Mouse (Mus musculus) ES-E14 (cell line): ENCODE results near the gene Slc22a20. TPM values are rescaled to one million over a fixed set of nuclear protein-coding genes. Genes with fewer than 3 reads are reported as not detected.

Experiments
- DNase-seq: peaks from one replicate; pipeline ENCODE4 v3.0.0-alpha.2; 2013; ENCODE audit warnings: low read depth, low spot score
- H3K27ac ChIP-seq: 2 replicates; pipeline ENCODE4 v1.5.1; 2012; ENCODE audit warnings: low read depth, mild to moderate bottlenecking, low read length, moderate library complexity, mixed read lengths; ENCODE audit not compliant: poor library complexity, insufficient read depth, severe bottlenecking
- H3K36me3 ChIP-seq: 2 replicates; pipeline ENCODE4 v1.6.1; 2012; ENCODE audit warnings: mild to moderate bottlenecking, low read length, moderate library complexity, mixed read lengths; ENCODE audit not compliant: control insufficient read depth, poor library complexity, insufficient read depth, severe bottlenecking
- H3K4me1 ChIP-seq, 2 experiments: fragments of 150-350 bp in 1 of 2; sonication (generic) in 1 of 2; 2 replicates each; pipeline ENCODE4 v1.6.1; 2012; ENCODE audit warnings: low read length in 2 of 2, mild to moderate bottlenecking in 1 of 2, mixed read lengths in 1 of 2; ENCODE audit not compliant: control insufficient read depth in 2 of 2, insufficient read depth in 2 of 2, poor library complexity in 1 of 2
- H3K4me3 ChIP-seq, 2 experiments: fragments of 150-350 bp in 1 of 2; sonication (generic) in 1 of 2; 2 replicates each; pipeline ENCODE4 v1.5.1; 2012; ENCODE audit warnings: low read length in 2 of 2, low read depth in 1 of 2, mild to moderate bottlenecking in 1 of 2, mixed read lengths in 1 of 2; ENCODE audit not compliant: insufficient read depth in 1 of 2, poor library complexity in 1 of 2, severe bottlenecking in 1 of 2
- H3K9ac ChIP-seq: 2 replicates; pipeline ENCODE4 v1.6.1; 2012; ENCODE audit warnings: low read depth, mild to moderate bottlenecking, low read length, mixed read lengths; ENCODE audit not compliant: poor library complexity, insufficient read depth, severe bottlenecking
- H3K9me3 ChIP-seq: fragments of 150-350 bp; sonication (generic); 2 replicates; pipeline ENCODE4 v1.6.1; 2012; ENCODE audit warnings: low read depth, mild to moderate bottlenecking, low read length; ENCODE audit not compliant: control insufficient read depth, insufficient read depth
- CHD2 ChIP-seq: IDR thresholded peaks from 2 replicates; pipeline ENCODE4 v1.6.1; 2014; ENCODE audit warnings: mild to moderate bottlenecking, low read depth, low read length, inconsistent platforms
- HCFC1 ChIP-seq: IDR thresholded peaks from 2 replicates; pipeline ENCODE4 v1.6.1; 2012; ENCODE audit warnings: low read length, inconsistent platforms, borderline replicate concordance; ENCODE audit not compliant: insufficient read depth
- MAFK ChIP-seq: IDR thresholded peaks from 2 replicates; pipeline ENCODE4 v1.6.1; 2014; ENCODE audit warnings: mild to moderate bottlenecking, low read depth, low read length, inconsistent platforms; ENCODE audit not compliant: insufficient read depth
- ZC3H11A ChIP-seq: IDR thresholded peaks from 2 replicates; pipeline ENCODE4 v1.6.1; 2012; ENCODE audit warnings: low read depth, mild to moderate bottlenecking, inconsistent platforms, low read length, borderline replicate concordance
- ZNF384 ChIP-seq: IDR thresholded peaks from 2 replicates; pipeline ENCODE4 v1.6.1; 2012; ENCODE audit warnings: low read depth, low read length, inconsistent platforms
- in situ Hi-C, 2 experiments: fragments of 600-800 bp; cut with MboI; formaldehyde crosslinking; loops; one replicate each; pipeline ENCODE4 v1.15.1; 2025; ENCODE audit warnings: low sequenced_read_pairs in 2 of 2, inconsistent platforms in 1 of 2; ENCODE audit not compliant: unreplicated experiment in 2 of 2
- total RNA-seq: library from RNA; depleted of rRNA; stranded (reverse); fragments of 300-350 nt; gene quantifications from 2 replicates; pipeline ENCODE4 v1.2.3, GENCODE M21; 2012

The Slc22a20 gene
- total RNA-seq, 1 experiment, result 0.54 TPM

GRCm38 (mm10) chr19:5950218-5950617, 35.7 kb downstream of the Slc22a20 start:
- Histone ChIP-seq H3K4me1 (peaks cover 0 to 12% of the 10 kb centered on the region in 2 experiments; a peak in 2 of 4 replicates), H3K36me3 (peaks cover 82% of the 10 kb centered on the region), H3K27ac (no peak overlapping the region), H3K4me3 (no peak overlapping the region), H3K9ac (no peak overlapping the region), H3K9me3 (no peaks in the 10 kb centered on the region)
- TF ChIP-seq CHD2, result no peak
- TF ChIP-seq ZC3H11A, result no peak
- no peak for TF ChIP-seq ZNF384
- no peak for TF ChIP-seq MAFK
- TF ChIP-seq HCFC1, result no peak
- in situ Hi-C loops, result no loop called here
- no peak for DNase-seq

- Histone ChIP-seq H3K27ac (no peak overlapping the region), H3K4me1 (peaks cover 0 to 6% of the 10 kb centered on the region in 2 experiments; a peak in 2 of 4 replicates), H3K9ac (no peak overlapping the region), H3K36me3 (peaks cover 85% of the 10 kb centered on the region), H3K4me3 (no peak overlapping the region), H3K9me3 (no peaks in the 10 kb centered on the region)
- TF ChIP-seq CHD2 (no peak), MAFK (no peak), HCFC1 (no peak), ZC3H11A (no peak), ZNF384 (no peak)
- in situ Hi-C loops, result no loop called here
- DNase-seq, result no peak
These were observed 40.1 kb downstream of the Slc22a20 start for GRCm38 (mm10) chr19:5945891-5946290.

- peaks cover 0 to 6% of the 10 kb centered on the region in 2 experiments; a peak in 2 of 4 replicates for H3K4me1 ChIP-seq
- H3K9ac ChIP-seq, result no peak overlapping the region; the same call in 1 of the 2 replicates
- H3K4me3 ChIP-seq, result no peak overlapping the region
- peaks cover 83% of the 10 kb centered on the region for H3K36me3 ChIP-seq
- no peaks in the 10 kb centered on the region for H3K9me3 ChIP-seq
- no peak for DNase-seq
- TF ChIP-seq HCFC1 (no peak), MAFK (no peak), CHD2 (no peak), ZC3H11A (no peak), ZNF384 (no peak)
- no peak overlapping the region for H3K27ac ChIP-seq
- in situ Hi-C loops, result no loop called here
These were observed 40.9 kb downstream of the Slc22a20 start for GRCm38 (mm10) chr19:5945027-5945426.

GRCm38 (mm10) chr19:5944145-5944544, 41.8 kb downstream of the Slc22a20 start:
- no peak overlapping the region for H3K27ac ChIP-seq
- H3K4me3 ChIP-seq, result no peak overlapping the region
- peaks cover 84% of the 10 kb centered on the region for H3K36me3 ChIP-seq
- no peak overlapping the region for H3K9ac ChIP-seq
- TF ChIP-seq ZNF384 (no peak), MAFK (no peak), HCFC1 (no peak), ZC3H11A (no peak), CHD2 (no peak)
- peaks cover 0 to 6% of the 10 kb centered on the region in 2 experiments; a peak in 2 of 4 replicates for H3K4me1 ChIP-seq
- in situ Hi-C loops, result no loop called here
- DNase-seq, result no peak
- H3K9me3 ChIP-seq, result no peaks in the 10 kb centered on the region

GRCm38 (mm10) chr19:5943404-5943803, 42.5 kb downstream of the Slc22a20 start:
- H3K9me3 ChIP-seq, result no peaks in the 10 kb centered on the region
- no peak overlapping the region for H3K27ac ChIP-seq
- TF ChIP-seq ZNF384 (no peak), HCFC1 (no peak)
- H3K4me3 ChIP-seq, result no peak overlapping the region
- in situ Hi-C loops, result no loop called here
- H3K9ac ChIP-seq, result no peak overlapping the region
- H3K4me1 ChIP-seq, result peaks cover under 1 to 6% of the 10 kb centered on the region in 2 experiments; a peak in 2 of 4 replicates
- no peak for DNase-seq
- peaks cover 80% of the 10 kb centered on the region for H3K36me3 ChIP-seq
